Mouse (Mus musculus) heart, postnatal 0 days (tissue): ENCODE results near the gene Fermt1.

Source experiments
- CTCF ChIP-seq: IDR thresholded peaks from 2 replicates; pipeline ENCODE4 v1.5.1; 2016; ENCODE audit warnings: antibody characterized with exemption, control low read depth, low read depth
- EP300 ChIP-seq: IDR thresholded peaks from 2 replicates; pipeline ENCODE4 v1.6.1; 2016; ENCODE audit warnings: antibody characterized with exemption, low read depth

DNA sequence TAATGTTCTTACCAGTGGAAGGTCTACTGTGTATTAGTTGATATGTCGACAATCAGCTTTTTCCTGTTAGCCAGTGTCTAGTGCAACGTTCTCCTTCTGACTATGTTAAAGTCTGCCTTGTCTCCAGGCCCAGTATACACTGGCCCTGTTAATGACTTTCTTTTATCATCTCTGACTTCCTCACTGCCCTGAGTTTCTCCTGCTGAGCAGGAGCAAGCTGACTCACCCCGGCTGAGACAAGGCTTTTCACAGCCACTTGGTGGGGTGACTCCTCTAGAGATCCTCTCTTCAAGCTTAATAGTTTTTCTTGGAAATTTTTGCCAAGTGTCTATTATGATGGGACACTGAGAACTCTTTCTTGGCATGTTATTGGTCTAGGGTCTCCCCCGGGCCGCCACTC, 89.4 kb downstream of the Fermt1 start:
- no peak for TF ChIP-seq CTCF
- no peak for TF ChIP-seq EP300
